Mouse (Mus musculus): Measurements from ENCODE around the gene Il1r1. TPM values are rescaled to one million over a fixed set of nuclear protein-coding genes. Genes with fewer than 3 reads are reported as not detected.

Il1r1 gene
- polyA plus RNA-seq, 1 experiment = 7.6 TPM

- TF ChIP-seq USF1 (IDR thresholded peaks at IDR 0.05; ENCODE audit: low read depth) (no peak), POLR2A (IDR thresholded peaks at IDR 0.05; ENCODE audit: insufficient read length, low read depth) (no peak), TCF3 (IDR thresholded peaks at IDR 0.05; ENCODE audit: insufficient read length, low read depth) (no peak), CEBPB (IDR thresholded peaks at IDR 0.05; ENCODE audit: insufficient read depth, poor library complexity, severe bottlenecking) (no peak)
- no peak overlapping the region for H3K4me2 ChIP-seq (ENCODE audit: low read depth)
- H3K79me2 ChIP-seq (ENCODE audit: control insufficient read depth, insufficient read depth) = no peaks in the 10 kb centered on the region
- H3K4me3 ChIP-seq = no peak overlapping the region
- no peak overlapping the region for H3ac ChIP-seq (ENCODE audit: control insufficient read depth, insufficient read length)
- H3K36me3 ChIP-seq (ENCODE audit: control insufficient read depth, insufficient read depth) = no peaks in the 10 kb centered on the region
- H3K27me3 ChIP-seq (ENCODE audit: control insufficient read depth, insufficient read depth, insufficient read length) = no peaks in the 10 kb centered on the region
These were observed 136.7 kb downstream of the Il1r1 start for GRCm38 (mm10) chr1:40361596-40361995.

GRCm38 (mm10) chr1:40362784-40363183 is 137.9 kb downstream of the Il1r1 start:
- no peaks in the 10 kb centered on the region for H3K27me3 ChIP-seq (ENCODE audit: control insufficient read depth, insufficient read depth, insufficient read length)
- TF ChIP-seq MYOD1 (IDR thresholded peaks at IDR 0.05; ENCODE audit: control insufficient read depth in 1 of 3, insufficient read length in 2 of 3, low read depth in 2 of 3) (no peak), MAX (IDR thresholded peaks at IDR 0.05; ENCODE audit: low read depth) (no peak), TCF3 (IDR thresholded peaks at IDR 0.05; ENCODE audit: insufficient read length, low read depth) (no peak), POLR2A (IDR thresholded peaks at IDR 0.05; ENCODE audit: insufficient read length, low read depth) (no peak), TCF12 (IDR thresholded peaks at IDR 0.05; ENCODE audit: insufficient read depth, poor library complexity, severe bottlenecking) (no peak)
- H3K36me3 ChIP-seq (ENCODE audit: control insufficient read depth, insufficient read depth) = no peaks in the 10 kb centered on the region
- no peak overlapping the region for H3ac ChIP-seq (ENCODE audit: control insufficient read depth, insufficient read length)
- no peaks in the 10 kb centered on the region for H3K79me2 ChIP-seq (ENCODE audit: control insufficient read depth, insufficient read depth)
- H3K4me3 ChIP-seq = no peak overlapping the region
- no peak overlapping the region for H3K4me2 ChIP-seq (ENCODE audit: low read depth)

Other genes with a start within 250 kb of the Il1r1 start
- 0.10 TPM for gene Il1r2, start 151.0 kb upstream of the Il1r1 start, polyA plus RNA-seq (2012; fragmentation: generic; extraction: Trizol)
- gene Il1rl2, start 99.5 kb downstream of the Il1r1 start, polyA plus RNA-seq (2012; fragmentation: generic; extraction: Trizol) = not detected
- gene Il1rl1, start 204.5 kb downstream of the Il1r1 start, polyA plus RNA-seq (2012; fragmentation: generic; extraction: Trizol) = 0.10 TPM
- gene Il18r1, start 240.5 kb downstream of the Il1r1 start, polyA plus RNA-seq (2012; fragmentation: generic; extraction: Trizol) = not detected

Measured in myocyte (in vitro differentiated cells).